Mouse (Mus musculus): ENCODE data around the gene Acvr2a.

- TF ChIP-seq GATA1 (IDR thresholded peaks at IDR 0.05; ENCODE audit: borderline replicate concordance, low read length) (no peak), FLI1 (IDR thresholded peaks at IDR 0.05; ENCODE audit: low read length) (0 out of 2 replicates have a peak, but pooled peaks have one; percentile 32)
These were observed 135.1 kb downstream of the Acvr2a start, which contains the start of gene Mbd5 for GRCm38 (mm10) chr2:48948841-48949584.

Measured in megakaryocyte, embryonic 14.5 days (primary cell).